Mouse (Mus musculus): ENCODE measurements at regions not wholly inside any gene's neighbourhood (a gene's known extent, or its start where the extent isn't known, plus 50 kb on each side); places are given as distances from the start of the nearest gene placed in this dataset.

DNA sequence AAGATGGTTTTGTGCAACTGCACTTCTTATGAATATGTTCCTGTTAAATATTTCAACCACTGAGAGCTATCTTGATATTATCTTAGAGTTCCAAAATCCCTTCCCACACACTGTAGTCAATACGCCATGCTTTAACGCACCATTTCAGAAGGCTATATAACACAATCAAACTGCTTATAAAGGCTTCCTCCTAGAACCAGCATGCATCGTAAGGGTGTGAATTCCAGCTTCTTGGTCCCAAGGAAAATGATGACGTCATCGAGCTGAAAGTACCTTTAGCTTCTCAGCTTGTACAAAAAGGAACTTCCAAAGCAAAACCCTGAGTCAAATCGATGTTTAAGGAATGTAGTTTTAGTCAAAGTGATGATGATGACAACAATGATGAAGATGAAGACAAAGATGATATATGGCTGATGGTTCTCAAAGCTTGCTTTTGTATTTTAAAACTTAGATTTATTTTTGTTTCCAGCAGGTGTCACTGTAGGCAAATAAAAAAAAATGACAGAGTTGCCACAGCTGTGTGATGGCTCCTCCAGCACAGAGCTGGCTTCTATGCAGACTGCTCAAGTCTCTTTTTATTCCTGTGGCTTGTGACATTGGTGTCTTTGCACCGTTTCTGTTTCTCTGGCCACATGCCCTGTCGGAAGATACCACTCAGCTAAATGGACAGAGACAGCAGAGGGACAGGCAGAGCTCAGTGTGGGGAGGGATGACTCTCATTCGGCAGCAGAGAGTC lies 150.6 kb upstream of the Dnajc19 start:
- DNase-seq, result no peak

- DNase-seq, result no peak
These were observed 141.2 kb upstream of the Dnajc19 start for GRCm38 (mm10) chr3:34222291-34222690.

- no peak for DNase-seq
These were observed 138.7 kb upstream of the Dnajc19 start for GRCm38 (mm10) chr3:34219741-34220310.

- DNase-seq, result no peak
These were observed 138.0 kb upstream of the Dnajc19 start for GRCm38 (mm10) chr3:34219096-34219495.

- DNase-seq, result no peak
These were observed 136.8 kb upstream of the Dnajc19 start for GRCm38 (mm10) chr3:34217911-34218310.

DNA sequence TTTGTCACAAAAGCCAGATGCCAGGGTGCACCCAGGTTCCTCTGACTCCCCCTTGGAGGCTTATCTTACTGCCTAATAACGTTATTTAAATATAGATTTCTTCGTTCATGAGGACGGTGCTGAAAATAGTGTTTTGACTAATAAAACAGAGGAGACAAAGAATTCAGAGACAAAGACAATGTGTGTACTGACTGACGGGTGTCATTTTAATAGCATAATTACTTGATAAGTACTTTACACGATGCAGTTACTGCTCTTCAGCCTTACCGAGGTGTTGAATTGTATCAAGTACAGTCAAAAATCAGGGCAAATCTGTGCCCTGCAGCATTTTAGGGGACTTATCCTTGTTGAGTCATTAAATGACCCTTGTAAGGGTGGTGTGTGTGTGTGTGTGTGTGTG lies 133.1 kb upstream of the Dnajc19 start:
- DNase-seq, result no peak

- no peak for DNase-seq
These were observed 125.3 kb upstream of the Dnajc19 start for GRCm38 (mm10) chr3:34206454-34206853.

- no peak for DNase-seq
These were observed 117.1 kb upstream of the Dnajc19 start for GRCm38 (mm10) chr3:34198228-34198627.

DNA sequence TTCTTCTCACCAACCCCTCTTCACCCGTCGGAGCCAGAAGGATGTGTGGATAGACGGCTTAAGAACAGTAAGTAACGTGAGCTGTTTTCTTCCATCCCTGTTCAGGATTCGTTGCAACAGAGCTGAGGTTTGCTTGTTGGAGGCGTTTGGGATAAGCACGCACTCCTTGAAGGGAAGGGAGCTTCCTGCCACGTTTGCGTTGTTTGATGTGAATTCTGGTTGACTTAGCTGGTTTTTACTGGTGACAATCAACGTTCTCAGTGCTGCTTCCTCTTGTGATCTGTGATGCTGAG lies 116.0 kb upstream of the Dnajc19 start:
- DNase-seq, result no peak

DNA sequence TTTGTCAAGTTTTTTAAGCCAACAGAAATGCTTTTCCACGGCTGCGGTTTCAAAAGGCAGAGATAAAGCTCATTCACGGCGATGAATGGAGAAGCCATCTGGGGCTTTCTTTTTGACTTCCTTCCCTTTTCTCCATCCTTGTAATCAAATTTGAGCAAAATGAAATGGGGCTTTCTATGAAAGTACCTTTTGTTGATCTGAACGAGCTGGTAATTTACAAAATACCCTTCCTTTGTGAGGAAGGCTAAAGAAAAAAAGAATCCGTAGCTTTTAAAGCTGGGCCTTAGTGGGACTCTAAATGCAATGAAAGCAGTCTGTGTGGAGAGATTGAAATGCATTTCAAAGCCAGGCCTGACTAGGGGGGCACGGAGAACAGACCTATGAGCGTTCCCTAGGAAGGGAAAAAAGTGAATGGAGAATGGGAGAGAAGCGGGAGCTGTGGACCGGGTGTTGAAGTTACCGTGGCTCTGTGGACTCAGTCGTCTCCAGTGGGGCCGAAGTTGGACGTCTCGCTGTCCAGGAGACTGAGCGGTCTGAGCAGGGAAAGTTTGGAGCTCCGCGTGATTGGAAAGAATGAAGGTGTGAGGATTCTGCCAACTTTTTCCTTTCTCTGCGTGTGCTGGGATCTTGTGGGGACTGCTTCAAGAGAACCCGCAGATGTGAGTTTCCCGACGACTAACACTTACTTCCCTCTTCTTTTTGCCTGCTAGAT lies 115.5 kb upstream of the Dnajc19 start:
- DNase-seq, result no peak

GRCm38 (mm10) chr3:34195729-34196450 lies 114.8 kb upstream of the Dnajc19 start:
- DNase-seq, result no peak

GRCm38 (mm10) chr3:34173416-34174097 lies 92.4 kb upstream of the Dnajc19 start:
- DNase-seq, result no peak

GRCm38 (mm10) chr3:34172899-34173298 lies 91.8 kb upstream of the Dnajc19 start:
- DNase-seq, result no peak

- no peak for DNase-seq
These were observed 90.8 kb upstream of the Dnajc19 start for GRCm38 (mm10) chr3:34171893-34172292.

DNA sequence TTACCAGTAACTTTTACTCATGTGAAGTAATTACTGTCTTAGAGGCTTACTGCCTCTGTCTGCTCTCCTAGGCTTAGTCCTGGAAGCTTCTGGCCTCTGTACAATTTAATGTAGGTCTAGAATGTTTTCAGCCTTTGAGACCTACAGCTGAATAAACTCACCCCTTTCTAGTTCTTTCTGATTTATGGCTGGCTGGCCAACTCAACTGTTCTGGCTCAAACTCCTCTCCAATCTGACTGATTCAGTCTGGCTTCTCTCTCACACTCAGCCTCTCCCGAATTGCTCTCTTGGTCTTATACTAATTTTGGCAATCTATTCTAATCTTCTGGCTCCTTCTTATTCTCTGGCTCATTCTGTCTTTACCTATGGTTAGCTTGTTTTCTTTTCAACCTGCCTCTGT lies 87.0 kb upstream of the Dnajc19 start:
- no peak for DNase-seq

GRCm38 (mm10) chr3:34150036-34150435 lies 68.9 kb upstream of the Dnajc19 start:
- DNase-seq, result no peak

DNA sequence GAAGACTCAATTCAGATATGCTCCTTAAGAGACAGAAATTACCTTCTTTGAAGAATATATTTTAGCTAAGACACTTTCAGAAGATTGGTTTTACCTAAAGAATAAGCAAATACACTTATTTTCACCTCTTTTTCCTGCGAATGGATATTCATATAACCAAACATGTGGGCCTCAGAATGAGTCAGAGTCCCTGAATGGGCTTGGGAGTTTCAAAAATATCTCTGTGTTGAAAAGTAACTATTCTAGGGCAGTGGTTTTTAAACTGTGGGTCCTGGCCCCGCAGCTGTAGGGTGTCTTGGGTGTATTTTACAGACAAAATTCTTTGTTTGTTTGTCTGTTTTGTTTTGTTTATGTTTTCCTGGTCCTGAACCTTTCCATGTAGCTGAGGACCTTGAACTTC lies 62.5 kb upstream of the Dnajc19 start:
- DNase-seq, result no peak

DNA sequence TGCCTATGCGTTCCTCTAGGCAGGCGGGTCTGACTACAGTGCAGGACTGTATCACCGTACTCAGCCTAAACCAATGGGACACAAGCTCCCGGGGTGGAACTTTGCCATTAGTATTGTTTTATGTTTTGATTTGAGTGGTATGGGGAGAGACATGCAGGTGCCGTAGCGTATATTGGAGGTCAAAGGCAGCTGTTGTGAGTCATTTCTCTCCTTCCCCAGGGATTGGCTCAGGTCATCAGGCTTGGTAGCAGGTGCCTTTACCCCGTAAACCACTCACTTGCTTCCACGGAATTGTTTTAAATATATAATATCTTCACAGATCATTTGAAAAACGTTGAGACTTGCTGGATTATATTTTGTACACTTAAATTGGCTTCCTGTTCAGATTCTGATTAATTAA lies 58.1 kb upstream of the Dnajc19 start:
- DNase-seq, result no peak

DNA sequence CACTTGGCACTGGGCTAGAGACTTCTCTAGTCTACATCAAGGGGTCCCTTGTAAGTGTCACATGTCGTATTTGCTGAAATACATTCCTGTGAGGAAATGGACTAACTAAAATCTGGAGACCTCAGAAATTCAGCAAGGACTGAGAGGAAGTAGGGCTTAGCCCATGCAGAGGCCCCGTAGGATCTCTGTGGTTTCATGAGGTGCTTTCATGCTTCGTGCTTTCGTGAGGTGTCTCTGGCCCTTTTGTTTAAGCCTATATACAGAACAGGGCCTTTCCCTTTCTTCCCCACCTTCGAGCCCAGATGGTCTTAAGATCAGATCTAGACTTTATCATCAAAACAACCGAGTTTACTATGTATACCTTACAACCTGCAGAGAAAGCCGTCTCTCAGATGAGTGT lies 56.9 kb upstream of the Dnajc19 start:
- no peak for DNase-seq

DNA sequence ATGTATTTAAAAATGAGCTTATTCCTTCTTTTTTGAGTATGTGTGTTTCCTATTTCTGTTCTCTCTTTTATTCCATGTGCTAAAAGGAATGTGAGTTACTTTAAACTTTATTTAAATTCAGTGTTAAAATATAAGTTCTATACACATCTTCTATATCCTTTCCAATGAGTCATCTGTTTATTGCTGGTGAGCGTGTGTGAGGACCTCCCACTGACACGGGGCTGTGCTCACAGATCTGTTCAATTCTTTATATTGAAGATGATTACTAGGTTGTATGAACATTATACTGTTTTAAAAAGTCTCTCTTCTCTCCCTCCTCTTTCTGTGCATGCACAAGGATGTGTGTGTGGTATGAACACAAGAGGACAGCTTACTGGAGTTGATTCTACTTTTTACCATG lies 55.3 kb upstream of the Dnajc19 start:
- no peak for DNase-seq
